Mouse (Mus musculus): Measurements from ENCODE around the gene Baiap2l1. TPM values are rescaled to one million over a fixed set of nuclear protein-coding genes. Genes with fewer than 3 reads are reported as not detected.

Gene Baiap2l1
- polyA plus RNA-seq, 1 experiment from 2014 or later, result 2.6 TPM

Other genes with a start within 250 kb of the Baiap2l1 start
- gene Bhlha15, start 167.8 kb downstream of the Baiap2l1 start, polyA plus RNA-seq (2015; fragmentation: Nextera tagmentation; extraction: Ambion mirVana), result 0.14 and 0.17 TPM in 2 replicates
- gene Tecpr1, start 134.5 kb downstream of the Baiap2l1 start, polyA plus RNA-seq (2015; fragmentation: Nextera tagmentation; extraction: Ambion mirVana), result 41.5 and 42.1 TPM in 2 replicates
- 116 and 125 TPM in 2 replicates for gene Bri3, start 113.7 kb downstream of the Baiap2l1 start, polyA plus RNA-seq (2015; fragmentation: Nextera tagmentation; extraction: Ambion mirVana)
- gene Nptx2, start 187.8 kb upstream of the Baiap2l1 start, polyA plus RNA-seq (2015; fragmentation: Nextera tagmentation; extraction: Ambion mirVana), result 2.4 and 2.7 TPM in 2 replicates